Mouse (Mus musculus) heart, postnatal 0 days (tissue): Measurements from ENCODE around the gene Lypd3.

ENCODE experiments used
- CTCF ChIP-seq: IDR thresholded peaks from 2 replicates; pipeline ENCODE4 v1.5.1; 2016; ENCODE audit warnings: antibody characterized with exemption, control low read depth, low read depth
- EP300 ChIP-seq: IDR thresholded peaks from 2 replicates; pipeline ENCODE4 v1.6.1; 2016; ENCODE audit warnings: antibody characterized with exemption, low read depth

DNA sequence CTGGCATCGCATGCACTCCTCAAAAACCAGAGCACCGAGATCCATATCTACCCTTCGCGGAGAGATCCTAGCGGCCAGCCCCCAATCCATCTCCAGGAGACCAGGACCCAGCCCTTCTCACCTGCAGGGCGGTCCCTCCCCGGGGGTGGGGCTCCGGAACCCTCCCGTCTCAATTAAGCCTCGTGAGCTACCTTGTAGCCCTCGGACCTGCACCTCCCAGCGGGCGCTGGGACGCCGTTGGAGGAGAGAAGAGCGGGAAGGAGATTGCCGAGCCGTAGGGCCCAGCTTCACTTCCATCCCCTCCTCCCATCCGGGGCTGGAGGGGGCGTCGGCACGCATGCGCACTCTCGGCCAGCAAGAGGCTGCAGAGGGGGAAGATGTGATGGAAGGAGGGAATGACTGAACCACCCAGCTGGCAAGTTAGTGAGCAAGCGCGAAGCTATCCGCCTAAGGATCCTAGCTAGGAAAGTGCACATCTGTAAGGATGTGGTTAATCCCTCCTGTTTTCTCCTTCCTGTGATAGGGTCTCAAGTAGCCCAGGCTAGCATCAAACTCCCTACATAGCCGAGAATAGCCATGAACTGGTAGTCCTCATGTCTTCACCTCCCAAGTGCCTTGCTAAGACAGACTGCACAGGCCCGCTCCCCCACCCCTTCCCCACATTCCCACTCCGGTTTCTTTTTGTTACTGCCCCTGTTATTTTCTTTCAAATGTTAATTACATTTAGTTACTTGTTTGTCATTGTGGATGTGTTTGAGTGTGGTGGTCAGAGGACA, 48.8 kb upstream of the Lypd3 start, which contains the start of the genes Ethe1 and Zfp575:
- TF ChIP-seq CTCF (no peak), EP300 (no peak)
